Mouse (Mus musculus): ENCODE data around the gene Lrrc73.

DNA sequence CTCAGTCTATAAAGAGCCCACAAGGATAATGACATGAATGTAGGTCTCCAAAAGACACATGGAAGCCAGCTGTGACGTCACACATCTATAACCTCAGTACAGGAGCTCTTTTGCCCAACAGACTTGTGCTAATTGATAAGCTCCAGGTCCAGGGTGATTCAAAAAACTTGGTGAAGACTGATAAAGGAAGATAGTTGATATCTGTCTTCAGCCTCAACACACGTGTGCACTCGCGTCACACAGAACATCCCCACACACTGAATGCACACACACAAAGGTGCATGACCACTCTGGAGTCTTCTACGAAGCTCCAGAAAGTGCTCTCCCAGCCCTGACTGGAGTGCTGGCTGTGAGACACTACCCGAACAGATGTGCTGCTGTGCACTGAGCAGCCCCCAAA lies 16.3 kb upstream of the Lrrc73 start:
- TF ChIP-seq EP300 (IDR thresholded peaks at IDR 0.05; ENCODE audit: low read depth): no peak
- TF ChIP-seq CTCF (IDR thresholded peaks at IDR 0.05; ENCODE audit: low read depth): no peak
